Mouse (Mus musculus) midbrain, embryonic 12.5 days (tissue): Measurements from ENCODE around the gene Usp49. TPM values are rescaled to one million over a fixed set of nuclear protein-coding genes. Genes with fewer than 3 reads are reported as not detected.
"Not testable (repeated sequence)": the region's sequence is repeated elsewhere in the genome, so short reads cannot be mapped to it uniquely, and the experiment has no call there.

Experiments
- ATAC-seq: fragments of 200-750 bp; cut with Nextera tagmentation; 2 replicates; pipeline ENCODE4 v1.8.0; 2017; ENCODE audit warnings: low read depth, moderate TSS enrichment, moderate library complexity; ENCODE audit not compliant: low FRiP score
- H3K27ac ChIP-seq: fragments of 300-500 bp; sonication (generic); replicated peaks from 2 replicates; pipeline ENCODE4 v1.5.1; 2016; ENCODE audit warnings: mild to moderate bottlenecking
- H3K27me3 ChIP-seq: fragments of 300-500 bp; sonication (generic); 2 replicates; pipeline ENCODE4 v1.6.1; 2016; ENCODE audit warnings: mild to moderate bottlenecking
- H3K36me3 ChIP-seq: fragments of 300-500 bp; sonication (generic); 2 replicates; pipeline ENCODE4 v1.6.1; 2016
- H3K4me1 ChIP-seq: fragments of 300-500 bp; sonication (generic); 2 replicates; pipeline ENCODE4 v1.6.1; 2016
- H3K4me2 ChIP-seq: fragments of 300-500 bp; sonication (generic); replicated peaks from 2 replicates; pipeline ENCODE4 v1.6.1; 2016; ENCODE audit warnings: mild to moderate bottlenecking, moderate library complexity
- H3K4me3 ChIP-seq: fragments of 300-500 bp; sonication (generic); 2 replicates; pipeline ENCODE4 v1.5.1; 2016; ENCODE audit warnings: mild to moderate bottlenecking
- H3K9ac ChIP-seq: fragments of 300-500 bp; sonication (generic); replicated peaks from 2 replicates; pipeline ENCODE4 v1.6.1; 2016; ENCODE audit warnings: mild to moderate bottlenecking, moderate library complexity
- H3K9me3 ChIP-seq: fragments of 300-500 bp; sonication (generic); 2 replicates; pipeline ENCODE4 v1.6.1; 2016; ENCODE audit warnings: mild to moderate bottlenecking
- WGBS: fragments of 180-500 bp; shearing (Covaris S2); methylation state at CpG from one replicate; pipeline ENCODE4 v1.1.7; 2016; 5-methylcytosine and 5-hydroxymethylcytosine counted together
- polyA plus RNA-seq: library from polyadenylated mRNA; unstranded; fragments of >200 nt; fragmentation: Nextera tagmentation; extraction: Ambion mirVana; gene quantifications from 2 replicates; pipeline ENCODE4 v1.2.1, GENCODE M21; 2016

The Usp49 gene
- polyA plus RNA-seq, 1 experiment from 2014 or later, result 10.5 TPM

DNA sequence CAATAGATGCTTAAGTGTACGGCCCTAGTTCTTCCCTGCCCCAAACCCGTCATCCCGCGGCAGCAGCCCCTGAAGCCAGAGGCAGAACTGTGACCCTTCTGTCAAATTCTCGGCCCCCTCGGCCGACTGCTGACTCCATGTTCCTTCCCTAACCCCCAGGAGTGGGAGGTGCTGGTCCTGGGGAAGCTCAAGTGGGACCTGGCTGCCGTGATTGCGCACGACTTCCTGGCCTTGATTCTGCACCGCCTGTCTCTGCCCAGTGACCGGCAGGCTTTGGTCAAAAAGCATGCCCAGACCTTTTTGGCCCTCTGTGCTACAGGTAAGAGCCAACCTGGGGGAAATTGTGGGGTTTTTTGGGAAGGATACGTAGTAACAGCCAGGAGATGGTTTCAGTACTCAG lies 33.2 kb upstream of the Usp49 start:
- Histone ChIP-seq H3K36me3 (peaks cover 42% of the 10 kb centered on the region), H3K9me3 (no peaks in the 10 kb centered on the region), H3K27me3 (no peaks in the 10 kb centered on the region), H3K9ac (no peak overlapping the region), H3K4me2 (peak overlapping the region; percentile 95), H3K4me1 (peaks cover 49% of the 10 kb centered on the region), H3K27ac (no peak overlapping the region), H3K4me3 (no peak overlapping the region)
- WGBS, result 52% methylated on average over 13 of the region's 13 CpGs
- no peak for ATAC-seq

DNA sequence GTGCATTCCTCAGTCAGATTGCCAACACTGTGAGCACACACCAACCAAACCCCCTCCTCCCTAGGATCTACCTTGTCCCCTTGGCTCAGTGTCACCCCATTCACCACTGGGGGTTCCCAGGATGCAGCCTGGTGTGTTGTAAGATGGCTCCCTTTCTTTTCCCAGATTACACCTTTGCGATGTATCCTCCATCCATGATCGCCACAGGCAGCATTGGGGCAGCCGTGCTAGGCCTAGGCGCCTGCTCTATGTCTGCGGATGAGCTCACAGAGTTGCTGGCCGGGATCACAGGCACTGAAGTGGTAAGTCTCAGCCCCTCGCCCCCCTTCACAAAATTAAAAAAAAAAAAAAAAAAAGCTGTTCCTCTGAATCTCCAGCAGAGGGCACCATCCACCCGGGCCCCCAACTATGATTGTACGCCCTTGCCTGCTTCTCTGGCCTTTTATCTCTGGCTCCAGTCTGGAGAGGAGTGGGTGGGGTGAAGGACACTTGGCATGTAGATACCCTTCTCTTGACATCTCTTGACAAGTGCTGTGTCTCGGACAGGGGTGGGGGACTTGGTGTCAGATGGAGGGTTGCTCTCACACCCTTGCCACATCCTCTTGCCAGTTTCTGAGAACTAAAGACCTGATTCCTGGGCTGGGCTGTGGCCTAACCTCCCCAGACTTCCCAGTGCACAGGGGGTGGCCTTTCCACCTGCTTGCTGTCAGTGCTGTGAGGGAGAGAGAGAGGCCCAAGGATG lies 32.5 kb upstream of the Usp49 start:
- Histone ChIP-seq H3K9me3 (no peaks in the 10 kb centered on the region), H3K4me2 (peak overlapping the region; percentile 95; the same call in 1 of the 2 replicates), H3K27me3 (no peaks in the 10 kb centered on the region), H3K9ac (peak overlapping the region; percentile 20; the same call in 1 of the 2 replicates), H3K36me3 (peaks cover 48% of the 10 kb centered on the region), H3K4me3 (no peak overlapping the region), H3K27ac (peak overlapping the region; percentile 54; the same call in 1 of the 2 replicates), H3K4me1 (peaks cover 46% of the 10 kb centered on the region)
- ATAC-seq, result 0 out of 2 replicates have a peak, but pooled peaks have one; percentile 3
- WGBS, result 22% methylated on average over 10 of the region's 10 CpGs

DNA sequence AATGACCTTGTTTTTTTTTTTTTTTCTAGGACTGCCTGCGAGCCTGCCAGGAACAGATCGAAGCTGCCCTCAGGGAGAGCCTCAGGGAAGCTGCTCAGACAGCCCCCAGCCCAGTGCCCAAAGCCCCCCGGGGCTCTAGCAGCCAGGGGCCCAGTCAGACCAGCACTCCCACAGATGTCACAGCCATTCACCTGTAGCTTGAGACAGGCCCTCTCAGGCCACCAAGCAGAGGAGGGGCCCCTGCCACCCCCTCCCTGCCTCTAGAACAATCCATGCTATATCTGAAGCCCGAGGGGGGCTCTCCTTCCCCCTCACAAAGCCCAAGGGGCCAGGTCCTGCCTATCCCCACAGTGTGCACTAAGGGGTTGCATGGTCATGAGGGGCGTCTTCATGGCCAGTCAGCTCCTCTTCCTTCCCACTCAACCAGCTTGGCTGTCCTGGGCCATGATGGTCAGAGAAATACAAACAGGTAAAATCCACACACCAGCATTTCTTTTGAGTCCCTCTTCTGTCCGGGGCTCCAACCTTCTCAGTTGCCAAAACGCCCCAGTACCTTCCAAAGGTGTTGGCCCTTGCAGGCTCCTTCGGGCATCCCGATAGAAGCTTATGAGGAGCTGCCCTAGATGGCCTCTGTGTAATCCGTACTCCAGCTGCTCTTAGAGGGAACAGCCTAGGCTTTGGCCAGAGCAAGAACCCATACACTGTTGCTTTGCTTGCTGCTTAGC lies 31.7 kb upstream of the Usp49 start:
- H3K4me1 ChIP-seq, result peaks cover 44% of the 10 kb centered on the region
- H3K9me3 ChIP-seq, H3K4me3 ChIP-seq, ATAC-seq, H3K27me3 ChIP-seq, H3K4me2 ChIP-seq: not testable (repeated sequence)
- WGBS, result 87% methylated on average over 10 of the region's 10 CpGs
- H3K27ac ChIP-seq, result 0 out of 2 replicates have a peak overlapping the region, but pooled peaks have one; percentile 30
- 0 out of 2 replicates have a peak overlapping the region, but pooled peaks have one; percentile 20 for H3K9ac ChIP-seq
- H3K36me3 ChIP-seq, result peaks cover 51% of the 10 kb centered on the region

DNA sequence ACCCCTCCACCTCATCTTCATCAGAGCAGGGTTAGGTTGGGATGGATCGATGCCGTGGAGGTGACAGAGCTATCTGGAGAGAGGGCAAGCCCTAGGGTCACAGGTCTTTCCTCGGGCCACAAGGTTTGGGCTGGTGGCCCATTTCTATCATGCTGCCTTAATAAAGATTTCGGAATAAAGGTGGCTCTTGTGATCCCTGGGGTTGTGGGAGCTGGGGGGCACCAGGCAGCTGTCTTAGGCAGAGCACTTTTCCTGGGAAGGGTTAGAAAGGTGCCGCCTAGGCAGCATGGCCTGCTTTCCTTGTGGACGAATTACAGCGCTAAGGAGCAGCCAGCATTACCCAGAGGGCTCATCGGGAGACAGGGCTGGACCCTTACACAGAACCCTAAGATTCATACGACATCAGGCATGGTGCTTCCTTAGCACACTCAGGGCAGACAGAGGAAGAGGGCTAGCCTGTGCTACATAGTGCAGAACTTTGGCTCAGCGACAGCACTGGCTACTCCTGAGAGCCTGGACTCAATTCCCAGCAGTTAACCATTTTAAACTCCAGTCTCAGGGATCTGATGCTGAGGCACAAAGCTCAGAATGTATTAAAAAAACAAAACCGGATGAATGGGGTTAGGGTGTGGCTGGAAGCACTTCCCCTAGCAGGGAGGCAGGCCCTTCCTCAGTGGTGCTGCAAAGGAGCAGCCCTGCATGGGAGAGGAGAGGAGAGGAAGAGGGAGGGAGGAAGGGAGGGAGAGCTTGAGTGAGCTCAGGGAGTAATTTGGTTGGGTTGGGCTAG lies 30.8 kb upstream of the Usp49 start:
- H3K4me1 ChIP-seq, result peaks cover 34% of the 10 kb centered on the region
- H3K9me3 ChIP-seq, result no peaks in the 10 kb centered on the region
- H3K27me3 ChIP-seq, result no peaks in the 10 kb centered on the region
- no peak overlapping the region for H3K4me2 ChIP-seq
- H3K36me3 ChIP-seq, result peaks cover 61% of the 10 kb centered on the region
- 74% methylated on average over 11 of the region's 11 CpGs for WGBS
- no peak overlapping the region for H3K27ac ChIP-seq
- H3K9ac ChIP-seq, result no peak overlapping the region
- H3K4me3 ChIP-seq, result no peak overlapping the region
- no peak for ATAC-seq

DNA sequence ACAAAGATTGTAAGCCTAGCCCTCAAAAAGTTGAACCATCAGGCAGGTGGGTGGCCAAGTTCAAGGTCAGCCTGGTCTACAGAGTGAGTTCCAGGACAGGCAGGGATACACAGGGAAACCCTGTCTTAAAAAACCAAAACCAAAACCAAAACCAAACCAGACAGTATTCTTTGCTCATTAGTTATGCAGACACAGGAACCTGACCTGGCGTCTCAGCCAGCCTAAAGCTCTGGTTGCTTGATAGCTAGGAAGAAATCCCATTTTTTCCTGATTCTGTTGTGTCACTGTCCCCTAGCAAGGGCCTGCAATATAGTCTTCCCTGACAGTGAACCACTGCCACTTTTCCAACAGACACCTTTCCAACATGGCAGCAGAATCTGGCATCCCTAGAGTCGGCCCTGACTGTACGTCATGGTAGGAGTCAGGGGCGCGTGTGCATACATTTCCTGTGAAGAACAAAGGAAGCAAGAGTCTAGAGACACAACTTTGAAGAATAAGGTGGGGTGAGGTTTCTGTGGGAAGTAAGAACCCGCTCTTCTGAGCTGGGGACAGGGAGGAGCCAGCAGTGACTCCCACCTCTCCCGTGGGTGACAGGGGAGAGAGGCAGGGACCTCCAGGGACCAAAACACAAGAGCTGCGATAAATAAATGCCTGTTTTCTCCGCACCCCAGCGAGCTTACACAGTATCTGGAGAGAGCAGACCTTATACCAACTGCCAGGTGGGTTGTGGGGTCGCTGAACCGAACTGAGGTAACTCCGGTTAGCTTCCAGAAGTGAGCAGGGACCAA lies 29.7 kb upstream of the Usp49 start:
- Histone ChIP-seq H3K4me3 (no peak overlapping the region), H3K9me3 (no peaks in the 10 kb centered on the region), H3K36me3 (peaks cover 72% of the 10 kb centered on the region), H3K9ac (no peak overlapping the region), H3K27me3 (no peaks in the 10 kb centered on the region), H3K4me1 (peaks cover 24% of the 10 kb centered on the region), H3K4me2 (no peak overlapping the region), H3K27ac (no peak overlapping the region)
- WGBS, result 90% methylated on average over 13 of the region's 13 CpGs
- ATAC-seq, result no peak

DNA sequence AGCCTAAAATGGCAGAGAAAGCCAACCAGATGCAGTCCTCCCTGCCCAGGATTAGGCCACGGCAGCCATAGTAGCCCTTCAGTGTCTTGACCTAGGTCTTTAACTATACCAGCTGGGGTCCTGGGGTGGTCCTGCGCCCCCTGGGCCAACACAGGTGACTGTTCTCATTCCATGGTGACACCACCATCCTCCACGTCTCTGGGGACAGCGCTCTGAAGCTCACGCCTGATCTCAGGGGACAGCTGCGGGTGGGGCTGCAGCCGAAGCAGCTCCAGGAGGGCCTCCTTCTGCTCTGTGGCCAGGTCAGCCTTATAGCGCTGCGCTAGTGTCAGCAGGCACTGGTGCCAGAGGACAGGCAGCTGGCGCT lies 29.1 kb upstream of the Usp49 start:
- no peak for ATAC-seq
- 90% methylated on average over 10 of the region's 10 CpGs for WGBS
- no peak overlapping the region for H3K9ac ChIP-seq
- peaks cover 73% of the 10 kb centered on the region for H3K36me3 ChIP-seq
- no peaks in the 10 kb centered on the region for H3K27me3 ChIP-seq
- H3K4me1 ChIP-seq, result peaks cover 18% of the 10 kb centered on the region
- H3K9me3 ChIP-seq, result no peaks in the 10 kb centered on the region
- H3K4me2 ChIP-seq, result no peak overlapping the region
- H3K4me3 ChIP-seq, result no peak overlapping the region
- no peak overlapping the region for H3K27ac ChIP-seq

DNA sequence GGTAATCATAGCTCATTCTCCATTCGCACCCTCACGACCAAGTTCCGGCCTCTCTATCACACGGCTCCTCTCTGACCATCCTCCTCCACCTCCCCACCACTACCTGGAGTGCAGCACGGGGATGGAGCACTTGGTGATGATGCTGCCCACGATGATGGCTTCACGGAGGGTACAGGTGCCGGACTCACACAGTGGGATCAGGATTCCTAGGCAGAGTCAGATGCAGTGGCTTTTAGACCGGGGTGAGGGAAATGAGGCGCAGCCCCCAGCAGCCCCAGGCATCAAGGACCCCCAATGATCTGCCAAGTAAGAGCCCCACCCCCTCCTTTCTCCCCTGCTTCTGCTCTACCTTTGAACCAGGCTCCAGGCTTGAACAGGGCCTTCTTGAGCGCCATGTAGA lies 28.2 kb upstream of the Usp49 start:
- no peak overlapping the region for H3K4me3 ChIP-seq

DNA sequence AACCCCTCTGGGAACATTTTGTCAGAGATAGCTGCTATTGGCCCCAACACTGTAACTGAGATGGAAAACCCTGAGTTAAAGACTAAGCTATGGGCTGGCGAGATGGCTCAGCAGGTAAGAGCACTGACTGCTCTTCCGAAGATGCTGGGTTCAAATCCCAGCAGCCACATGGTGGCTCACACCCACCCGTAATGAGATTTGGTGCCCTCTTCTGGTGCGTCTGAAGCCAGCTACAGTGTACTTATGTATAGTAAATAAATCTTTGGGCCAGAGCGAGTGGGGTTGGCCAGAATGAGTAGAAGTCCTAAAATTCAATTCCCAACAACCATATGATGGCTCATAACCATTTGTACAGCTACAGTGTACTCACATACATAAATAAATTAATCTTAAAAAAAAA lies 24.3 kb upstream of the Usp49 start:
- Histone ChIP-seq H3K9ac (no peak overlapping the region), H3K4me1 (peaks cover 12% of the 10 kb centered on the region), H3K27ac (no peak overlapping the region), H3K4me3 (no peak overlapping the region), H3K27me3 (no peaks in the 10 kb centered on the region), H3K9me3 (no peaks in the 10 kb centered on the region), H3K36me3 (peaks cover 65% of the 10 kb centered on the region), H3K4me2 (no peak overlapping the region)
- no peak for ATAC-seq
- WGBS, result 75% methylated on average over 5 of the region's 5 CpGs

More for the DNA sequence above, 28.2 kb upstream of the Usp49 start:
- H3K36me3 ChIP-seq, result peaks cover 81% of the 10 kb centered on the region
- H3K9me3 ChIP-seq, result no peaks in the 10 kb centered on the region
- no peaks in the 10 kb centered on the region for H3K27me3 ChIP-seq
- no peak overlapping the region for H3K27ac ChIP-seq
- ATAC-seq, result no peak
- 92% methylated on average over 11 of the region's 11 CpGs for WGBS
- H3K4me2 ChIP-seq, result no peak overlapping the region
- H3K9ac ChIP-seq, result no peak overlapping the region
- peaks cover 9% of the 10 kb centered on the region for H3K4me1 ChIP-seq

DNA sequence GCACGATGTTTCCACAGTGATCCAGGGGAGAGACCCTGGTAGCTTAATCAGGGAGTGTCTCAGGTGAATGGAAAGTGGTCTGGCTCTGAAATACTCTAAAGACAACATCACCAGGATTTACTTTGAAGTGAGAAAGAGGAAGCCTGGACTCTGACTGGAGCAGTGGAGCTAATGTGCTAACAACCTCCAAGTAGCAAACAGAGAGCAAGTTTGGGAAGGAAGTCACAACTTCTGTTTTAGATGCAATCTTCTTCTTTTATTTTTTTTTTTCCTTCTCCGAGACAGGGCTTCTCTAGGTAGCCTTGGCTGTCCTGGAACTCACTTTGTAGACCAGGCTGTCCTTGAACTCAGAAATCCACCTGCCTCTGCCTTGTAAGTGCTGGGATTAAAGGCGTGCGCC lies 21.3 kb upstream of the Usp49 start:
- Histone ChIP-seq H3K27ac (no peak overlapping the region), H3K4me2 (no peak overlapping the region), H3K36me3 (peaks cover 47% of the 10 kb centered on the region), H3K27me3 (no peaks in the 10 kb centered on the region), H3K4me1 (peaks cover 27% of the 10 kb centered on the region), H3K9ac (no peak overlapping the region), H3K4me3 (no peak overlapping the region), H3K9me3 (no peaks in the 10 kb centered on the region)
- no peak for ATAC-seq
- WGBS, result 95% methylated on average over 4 of the region's 4 CpGs

DNA sequence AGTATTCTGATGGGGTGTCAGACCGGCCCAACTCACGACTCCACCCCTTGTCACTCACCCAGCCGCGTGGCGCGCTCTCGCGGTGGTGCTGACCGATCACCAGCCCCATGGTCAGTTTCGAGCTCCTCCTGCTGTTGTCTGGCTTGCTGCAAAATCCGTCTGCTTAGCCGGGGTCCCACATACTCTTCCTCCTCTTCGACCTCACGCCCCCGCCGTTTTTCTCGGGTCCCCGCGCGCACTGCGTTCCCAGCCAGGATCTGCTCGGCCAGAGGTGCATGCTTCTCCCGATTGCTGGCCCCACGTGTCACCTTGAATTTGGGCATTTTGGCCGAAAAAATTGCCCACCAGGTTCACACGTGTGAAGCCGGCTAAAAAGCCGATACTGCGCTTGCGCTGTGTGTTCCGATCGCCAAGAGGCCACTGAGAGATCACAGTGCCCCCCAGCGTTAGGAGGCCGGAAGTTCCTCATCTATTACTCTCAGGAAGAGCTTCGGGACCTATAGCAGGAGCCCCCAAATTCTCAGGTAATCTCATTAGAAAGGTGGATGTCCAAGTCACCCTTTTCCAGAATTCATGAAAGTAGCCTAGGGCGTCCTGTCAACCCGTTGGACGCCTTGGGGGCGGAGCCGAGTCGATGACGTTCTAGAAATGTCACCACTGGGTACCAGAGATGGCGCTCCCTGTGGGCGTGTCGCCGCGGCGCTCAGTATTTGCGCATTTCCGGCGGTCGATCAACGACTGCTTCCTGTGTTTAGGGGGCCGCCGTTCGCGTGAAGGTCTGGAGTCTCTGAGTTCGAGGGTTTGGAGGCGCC lies 19.4 kb upstream of the Usp49 start, which contains the start of the genes Bysl, Med20 and Gm20517:
TSS of gene Bysl (minus strand) at position 644 of the 812 bp plus-strand sequence.
TSS of gene Med20 (plus strand) at position 734 of the 812 bp plus-strand sequence.
TSS of gene Gm20517 (plus strand) at position 741 of the 812 bp plus-strand sequence.
- Histone ChIP-seq H3K4me2 (peak within 1 kb of the TSS; percentile 90), H3K9me3 (no peaks in the 10 kb centered on the region), H3K4me1 (peaks cover 27% of the 10 kb centered on the region), H3K4me3 (peak within 1 kb of the TSS; percentile 76), H3K27ac (peak within 1 kb of the TSS; percentile 60; the same call in 1 of the 2 replicates), H3K36me3 (peaks cover 41% of the 10 kb centered on the region), H3K9ac (peak within 1 kb of the TSS; percentile 75), H3K27me3 (no peaks in the 10 kb centered on the region)
- WGBS, result under 1% methylated on average over 59 of the region's 59 CpGs
- peak; percentile 96 for ATAC-seq
